ENCODE assay signal across 25 mouse cellular contexts in the genomic region with DNA sequence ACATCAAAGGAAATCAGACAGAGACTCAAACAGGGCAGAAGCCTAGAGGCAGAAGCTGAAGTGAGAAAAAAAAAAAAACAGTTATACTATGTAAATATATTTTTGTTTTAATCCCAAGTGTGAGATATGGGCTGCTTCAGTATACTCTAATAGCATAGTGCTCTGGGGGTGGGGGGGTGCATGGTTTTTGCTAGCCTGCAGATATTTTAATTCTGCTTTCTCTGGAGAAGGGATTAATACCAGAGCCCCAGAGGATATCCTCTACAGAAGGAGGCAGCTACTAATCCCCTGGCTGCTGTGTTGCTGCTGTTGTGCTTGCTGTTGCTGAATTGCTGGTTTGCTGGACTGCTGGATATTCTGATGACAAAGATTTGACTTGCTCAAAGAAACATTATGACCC.
"Had no signal": no experiment of that assay in that cellular context is flagged by ENCODE, and none has a peak within 500 bp of the region (broad histone marks: within the 10 kb centered on the region; RNA-seq: fewer than 3 reads in every experiment).

No protein-coding gene starts in this region.

- H3K36me3 ChIP-seq: heart, embryonic 13.5 days; heart, embryonic 15.5 days; hindbrain, embryonic 13.5 days; hindbrain, embryonic 15.5 days; kidney, embryonic 15.5 days; limb, embryonic 10.5 days; limb, embryonic 12.5 days had no signal

- H3K4me1 ChIP-seq: heart, embryonic 13.5 days; heart, embryonic 15.5 days; hindbrain, embryonic 13.5 days; hindbrain, embryonic 15.5 days; kidney, embryonic 15.5 days; limb, embryonic 10.5 days; limb, embryonic 12.5 days had no signal

- H3K4me2 ChIP-seq: heart, embryonic 11.5 days; heart, embryonic 13.5 days; heart, embryonic 15.5 days; hindbrain, embryonic 13.5 days; hindbrain, embryonic 15.5 days; kidney, embryonic 15.5 days; limb, embryonic 12.5 days had no signal

- H3K9me3 ChIP-seq: heart, embryonic 13.5 days; heart, embryonic 15.5 days; hindbrain, embryonic 13.5 days; hindbrain, embryonic 15.5 days; kidney, embryonic 15.5 days; limb, embryonic 10.5 days; limb, embryonic 12.5 days had no signal

- H3K27ac ChIP-seq: gastrocnemius, adult 2 months; heart, adult 2 months; heart, embryonic 13.5 days; heart, embryonic 15.5 days; hindbrain, embryonic 13.5 days; hindbrain, embryonic 15.5 days; hindbrain, postnatal 0 days; kidney, embryonic 15.5 days; kidney, postnatal 0 days; layer of hippocampus, adult 2 months; left cerebral cortex, adult 2 months; limb, embryonic 10.5 days; limb, embryonic 12.5 days had no signal

- ATAC-seq: hindbrain, postnatal 0 days; intestine, embryonic 16.5 days had no signal

- H3K4me3 ChIP-seq: gastrocnemius, adult 2 months; heart, adult 2 months; heart, embryonic 13.5 days; heart, embryonic 15.5 days; hindbrain, embryonic 13.5 days; hindbrain, embryonic 15.5 days; kidney, embryonic 15.5 days; layer of hippocampus, adult 2 months; left cerebral cortex, adult 2 months; limb, embryonic 10.5 days; limb, embryonic 12.5 days had no signal

- H3K27me3 ChIP-seq: heart, embryonic 13.5 days; heart, embryonic 15.5 days; hindbrain, embryonic 13.5 days; hindbrain, embryonic 15.5 days; kidney, embryonic 15.5 days; limb, embryonic 12.5 days had no signal

- DNase-seq: gastrocnemius, adult 2 months; gastrocnemius, postnatal 14 days; gastrocnemius, postnatal 36 days; heart, adult 11 months; heart, adult 2 months; heart, postnatal 14 days; heart, postnatal 36 days; kidney, adult 11 months; kidney, adult 2 months; kidney, adult 9 months; kidney, postnatal 14 days; kidney, postnatal 36 days had no signal

- H3K9ac ChIP-seq: heart, embryonic 13.5 days; heart, embryonic 15.5 days; hindbrain, embryonic 13.5 days; hindbrain, embryonic 15.5 days; kidney, embryonic 15.5 days; limb, embryonic 12.5 days had no signal
